Mouse (Mus musculus) midbrain, embryonic 11.5 days (tissue): Measurements from ENCODE around the gene Tns3. TPM values are rescaled to one million over a fixed set of nuclear protein-coding genes. Genes with fewer than 3 reads are reported as not detected.

ENCODE experiments used
- ATAC-seq: fragments of 200-750 bp; cut with Nextera tagmentation; 2 replicates; pipeline ENCODE4 v1.8.0; 2017; ENCODE audit warnings: moderate TSS enrichment, moderate library complexity; ENCODE audit not compliant: low FRiP score
- DNase-seq: peaks from one replicate; pipeline ENCODE4 v3.0.0; 2015; ENCODE audit warnings: low spot score; ENCODE audit errors: missing footprints
- H3K27ac ChIP-seq: fragments of 300-500 bp; sonication (generic); 2 replicates; pipeline ENCODE4 v1.5.1; 2014; ENCODE audit warnings: low read depth, low read length
- H3K27me3 ChIP-seq: fragments of 300-500 bp; sonication (generic); 2 replicates; pipeline ENCODE4 v1.6.1; 2014; ENCODE audit warnings: mild to moderate bottlenecking, low read length, moderate library complexity, mixed read lengths; ENCODE audit not compliant: control insufficient read depth, insufficient read depth
- H3K36me3 ChIP-seq: fragments of 300-500 bp; sonication (generic); 2 replicates; pipeline ENCODE4 v1.6.1; 2014; ENCODE audit warnings: mild to moderate bottlenecking, low read length, moderate library complexity, mixed read lengths; ENCODE audit not compliant: control insufficient read depth, insufficient read depth
- H3K4me1 ChIP-seq: fragments of 300-500 bp; sonication (generic); 2 replicates; pipeline ENCODE4 v1.6.1; 2014; ENCODE audit warnings: low read length; ENCODE audit not compliant: control insufficient read depth, insufficient read depth
- H3K4me2 ChIP-seq: fragments of 300-500 bp; sonication (generic); 2 replicates; pipeline ENCODE4 v1.6.1; 2014; ENCODE audit warnings: mild to moderate bottlenecking, moderate library complexity
- H3K4me3 ChIP-seq: fragments of 300-500 bp; sonication (generic); 2 replicates; pipeline ENCODE4 v1.5.1; 2014; ENCODE audit warnings: low read depth, low read length
- H3K9ac ChIP-seq: fragments of 300-500 bp; sonication (generic); 2 replicates; pipeline ENCODE4 v1.6.1; 2014; ENCODE audit warnings: low read length
- H3K9me3 ChIP-seq: fragments of 300-500 bp; sonication (generic); 2 replicates; pipeline ENCODE4 v1.6.1; 2016; ENCODE audit warnings: low read length; ENCODE audit not compliant: control insufficient read depth
- WGBS: fragments of 180-500 bp; shearing (Covaris S2); extraction: QIAGEN DNeasy Blood & Tissue Kit; methylation state at CpG from one replicate; pipeline ENCODE4 v1.1.7; 2014; 5-methylcytosine and 5-hydroxymethylcytosine counted together
- polyA plus RNA-seq: library from polyadenylated mRNA; unstranded; fragments of >200 nt; fragmentation: Nextera tagmentation; extraction: Ambion mirVana; gene quantifications from 2 replicates; pipeline ENCODE4 v1.2.1, GENCODE M21; 2014

The Tns3 gene
- polyA plus RNA-seq, 1 experiment from 2014 or later, result 5.0 TPM

- DNase-seq, result no peak
- no peak overlapping the region for H3K4me2 ChIP-seq
- 69% methylated on average over 2 of the region's 2 CpGs for WGBS
- no peak overlapping the region for H3K4me3 ChIP-seq
- ATAC-seq, result no peak
- H3K36me3 ChIP-seq, result no peaks in the 10 kb centered on the region
- H3K27ac ChIP-seq, result no peak overlapping the region
- peaks cover 11% of the 10 kb centered on the region for H3K4me1 ChIP-seq
- H3K27me3 ChIP-seq, result no peaks in the 10 kb centered on the region
- no peaks in the 10 kb centered on the region for H3K9me3 ChIP-seq
- H3K9ac ChIP-seq, result no peak overlapping the region
Measured at GRCm38 (mm10) chr11:8584307-8584706, 80.0 kb downstream of the Tns3 start.

GRCm38 (mm10) chr11:8583137-8583536 lies 81.2 kb downstream of the Tns3 start:
- peaks cover 11% of the 10 kb centered on the region for H3K4me1 ChIP-seq
- DNase-seq (no peak), ATAC-seq (no peak)
- H3K4me3 ChIP-seq, result no peak overlapping the region
- no peak overlapping the region for H3K27ac ChIP-seq
- H3K36me3 ChIP-seq, result no peaks in the 10 kb centered on the region
- no peak overlapping the region for H3K9ac ChIP-seq
- no peaks in the 10 kb centered on the region for H3K27me3 ChIP-seq
- H3K9me3 ChIP-seq, result no peaks in the 10 kb centered on the region
- WGBS, result 88% methylated on average over 3 of the region's 3 CpGs
- H3K4me2 ChIP-seq, result no peak overlapping the region

- Histone ChIP-seq H3K4me2 (no peak overlapping the region), H3K4me1 (peaks cover 10% of the 10 kb centered on the region), H3K9me3 (no peaks in the 10 kb centered on the region), H3K27ac (no peak overlapping the region), H3K36me3 (no peaks in the 10 kb centered on the region), H3K4me3 (no peak overlapping the region), H3K9ac (no peak overlapping the region), H3K27me3 (no peaks in the 10 kb centered on the region)
- 91% methylated on average over 10 of the region's 10 CpGs for WGBS
- ATAC-seq, result no peak; the same call in 1 of the 2 replicates
- no peak for DNase-seq
Measured at GRCm38 (mm10) chr11:8582101-8582920, 82.0 kb downstream of the Tns3 start.

GRCm38 (mm10) chr11:8579789-8580188 lies 84.5 kb downstream of the Tns3 start:
- no peak overlapping the region for H3K9ac ChIP-seq
- 88% methylated on average over 5 of the region's 5 CpGs for WGBS
- H3K27me3 ChIP-seq, result no peaks in the 10 kb centered on the region
- ATAC-seq (no peak), DNase-seq (no peak)
- H3K27ac ChIP-seq, result no peak overlapping the region
- H3K4me2 ChIP-seq, result no peak overlapping the region
- H3K9me3 ChIP-seq, result no peaks in the 10 kb centered on the region
- peaks cover 1% of the 10 kb centered on the region for H3K4me1 ChIP-seq
- H3K36me3 ChIP-seq, result no peaks in the 10 kb centered on the region
- H3K4me3 ChIP-seq, result no peak overlapping the region

DNA sequence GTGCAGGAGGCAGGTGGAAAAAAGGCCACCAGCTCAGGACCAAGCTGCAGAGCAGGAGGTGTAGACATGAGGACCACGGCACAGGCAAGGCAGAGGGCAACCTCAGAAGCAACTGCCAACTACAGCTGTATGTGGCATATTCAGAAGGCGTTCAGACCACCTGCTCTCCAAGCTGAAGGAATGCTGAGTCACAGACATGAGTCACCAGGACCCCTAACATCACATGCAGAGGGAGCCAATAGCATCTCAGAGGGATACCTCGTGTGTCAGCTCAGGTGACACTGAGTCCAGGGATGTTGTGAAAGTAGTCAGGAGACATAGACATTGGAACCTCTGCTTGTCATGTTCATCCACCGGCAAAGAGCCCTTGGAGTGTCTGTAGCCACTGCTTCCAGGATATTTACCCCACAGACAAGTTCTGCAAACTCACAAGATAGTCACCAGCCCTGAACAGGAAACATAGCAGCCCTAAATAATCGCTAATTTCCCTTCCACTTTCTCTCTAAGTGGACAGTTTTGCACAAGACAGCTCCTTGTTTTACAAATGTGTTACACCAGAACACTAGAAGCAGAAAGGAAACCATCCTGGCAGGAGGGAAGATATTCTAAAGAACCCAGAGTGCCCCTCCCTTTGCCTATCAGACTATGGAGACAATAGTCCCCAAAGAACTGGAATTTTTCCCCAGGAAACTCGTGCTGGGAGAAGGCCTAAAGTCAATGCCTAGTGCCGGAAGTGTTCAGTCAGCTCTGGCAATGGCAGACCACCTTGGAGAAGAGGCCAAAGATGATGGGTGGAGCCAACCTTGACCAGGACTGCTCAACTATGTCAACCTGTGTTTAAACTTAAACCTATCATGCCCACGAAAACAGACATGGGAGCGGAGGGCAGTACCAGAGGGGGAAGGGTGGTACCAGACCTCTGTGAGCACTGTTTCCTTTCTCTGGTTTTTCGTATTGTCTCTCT lies 88.8 kb downstream of the Tns3 start:
- 75% methylated on average over 10 of the region's 10 CpGs for WGBS
- no peak for ATAC-seq

DNA sequence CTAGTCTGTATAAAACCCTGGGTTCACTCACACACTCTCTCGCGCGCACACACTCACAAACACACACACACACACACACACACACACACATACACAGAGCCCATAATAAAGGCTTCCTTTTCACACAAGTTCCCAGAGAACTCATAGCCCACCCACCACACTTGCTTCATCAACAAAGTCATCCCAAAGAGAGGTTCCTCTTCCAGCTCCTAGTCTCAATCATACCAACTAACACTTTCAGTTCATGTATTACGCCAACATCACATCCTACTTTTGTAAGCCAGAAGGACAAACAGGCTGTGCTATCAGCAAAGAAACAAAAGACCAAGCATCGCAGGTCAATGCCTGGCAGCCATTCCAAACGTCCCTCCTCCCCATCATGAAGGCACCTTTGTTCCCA lies 89.8 kb downstream of the Tns3 start:
- H3K36me3 ChIP-seq, result no peaks in the 10 kb centered on the region
- no peak overlapping the region for H3K4me3 ChIP-seq
- ATAC-seq (no peak), DNase-seq (no peak)
- H3K27ac ChIP-seq, result no peak overlapping the region
- WGBS, result 90% methylated on average over 6 of the region's 6 CpGs
- H3K9ac ChIP-seq, result no peak overlapping the region
- H3K27me3 ChIP-seq, result no peaks in the 10 kb centered on the region
- no peak overlapping the region for H3K4me2 ChIP-seq
- H3K4me1 ChIP-seq, result peaks cover 4% of the 10 kb centered on the region; the same call in 1 of the 2 replicates
- H3K9me3 ChIP-seq, result no peaks in the 10 kb centered on the region

More for the DNA sequence above, 88.8 kb downstream of the Tns3 start:
- Histone ChIP-seq H3K27me3 (no peaks in the 10 kb centered on the region), H3K9me3 (no peaks in the 10 kb centered on the region), H3K36me3 (no peaks in the 10 kb centered on the region), H3K4me2 (no peak overlapping the region), H3K4me3 (no peak overlapping the region), H3K4me1 (no peaks in the 10 kb centered on the region), H3K27ac (no peak overlapping the region), H3K9ac (no peak overlapping the region)
- DNase-seq, result no peak

- H3K9ac ChIP-seq, result no peak overlapping the region
- WGBS, result 90% methylated on average over 7 of the region's 7 CpGs
- H3K27ac ChIP-seq, result no peak overlapping the region
- H3K36me3 ChIP-seq, result no peaks in the 10 kb centered on the region
- DNase-seq (no peak), ATAC-seq (no peak)
- H3K4me1 ChIP-seq, result peaks cover 9% of the 10 kb centered on the region
- H3K4me3 ChIP-seq, result no peak overlapping the region
- no peak overlapping the region for H3K4me2 ChIP-seq
- no peaks in the 10 kb centered on the region for H3K27me3 ChIP-seq
- no peaks in the 10 kb centered on the region for H3K9me3 ChIP-seq
Measured at GRCm38 (mm10) chr11:8572762-8573161, 91.6 kb downstream of the Tns3 start.

DNA sequence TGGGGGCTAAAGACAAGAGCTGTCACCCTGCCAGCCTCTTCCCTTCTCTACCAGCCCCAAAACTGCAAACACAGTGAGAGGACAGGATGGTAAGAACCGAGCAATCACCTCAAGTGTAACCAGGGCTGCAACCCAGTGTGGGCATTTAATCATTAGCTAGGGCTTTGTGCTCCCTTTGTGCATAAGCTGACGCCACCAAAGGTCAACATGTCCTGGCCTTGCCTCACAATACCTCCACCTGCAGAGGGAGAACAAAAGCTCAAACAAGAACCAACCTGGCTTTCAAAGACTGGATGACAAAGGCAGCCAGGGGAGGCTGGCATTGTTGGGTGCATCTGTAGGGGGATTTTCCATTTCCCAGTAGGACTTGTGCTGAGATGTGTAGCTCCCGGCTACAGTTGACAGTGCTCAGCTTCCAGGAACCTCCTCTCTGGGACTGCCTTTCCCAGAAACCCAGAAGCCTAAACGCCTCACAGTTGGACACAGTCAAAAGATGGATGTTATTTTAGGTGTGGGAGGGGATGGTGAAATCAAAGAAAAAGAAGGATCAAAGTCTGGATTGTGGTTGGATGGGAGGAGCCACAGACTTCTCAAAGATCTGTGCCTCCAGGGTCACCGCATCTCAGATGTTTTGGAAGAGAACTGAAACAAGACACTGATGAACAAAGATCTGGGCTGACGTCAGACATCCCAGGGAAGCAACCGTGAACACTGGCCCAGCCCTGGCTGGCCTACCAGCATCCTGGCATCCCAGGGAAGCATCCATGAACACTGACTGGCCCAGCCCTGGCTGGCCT lies 94.9 kb downstream of the Tns3 start:
- H3K4me1 ChIP-seq, result peaks cover 9% of the 10 kb centered on the region
- H3K4me2 ChIP-seq, result no peak overlapping the region
- no peaks in the 10 kb centered on the region for H3K36me3 ChIP-seq
- ATAC-seq (no peak), DNase-seq (no peak)
- H3K27me3 ChIP-seq, result no peaks in the 10 kb centered on the region
- no peaks in the 10 kb centered on the region for H3K9me3 ChIP-seq
- no peak overlapping the region for H3K4me3 ChIP-seq
- H3K27ac ChIP-seq, result no peak overlapping the region
- 9% methylated on average over 7 of the region's 7 CpGs for WGBS
- no peak overlapping the region for H3K9ac ChIP-seq
